Mouse (Mus musculus) v-Abl transformed pro-B cells (cell line): ENCODE measurements around the gene Mogat2.

Experiments used
- in situ Hi-C, 2 experiments: fragments of 400-800 bp; cut with MboI; formaldehyde crosslinking; loops; one replicate each; pipeline ENCODE4 v1.15.1; 2025; ENCODE audit not compliant: unreplicated experiment in 2 of 2

Mogat2 gene

GRCm38 (mm10) chr7:99242097-99242496, 3.7 kb upstream of the Mogat2 start:
- in situ Hi-C loops: loop anchor here in 1 of 2 experiments (10.0 kb wide), 2 partner anchors 123 to 213 kb away; no protein-coding TSS in a partner anchor

- in situ Hi-C loops: no loop called here
Measured at GRCm38 (mm10) chr7:99236888-99237660, 1.3 kb downstream of the Mogat2 start.

DNA sequence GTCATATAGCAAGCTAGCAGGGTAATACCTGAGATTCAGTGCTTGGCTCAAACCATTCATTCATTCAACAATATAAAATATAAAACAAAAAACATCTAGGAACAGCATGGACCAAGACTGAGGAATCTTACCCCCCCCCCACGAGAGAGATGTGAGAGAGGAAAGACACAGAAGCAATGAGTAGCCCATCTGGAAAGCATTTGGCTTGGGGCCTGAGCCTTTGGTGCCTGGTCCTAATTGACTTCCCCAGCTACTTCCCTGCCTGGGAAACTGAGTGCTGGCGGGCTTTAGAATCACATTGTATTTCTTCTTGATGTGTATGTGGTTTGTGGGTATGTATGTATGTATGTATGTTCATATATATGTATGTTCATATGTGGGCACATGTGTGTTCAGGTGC, 2.8 kb downstream of the Mogat2 start:
- in situ Hi-C loops: no loop called here

- in situ Hi-C loops: no loop called here
Measured at GRCm38 (mm10) chr7:99234916-99235315, 3.5 kb downstream of the Mogat2 start.

- in situ Hi-C loops: no loop called here
Measured at GRCm38 (mm10) chr7:99232571-99232970, 5.8 kb downstream of the Mogat2 start.

- in situ Hi-C loops: no loop called here
Measured at GRCm38 (mm10) chr7:99230061-99230747, 8.2 kb downstream of the Mogat2 start.

DNA sequence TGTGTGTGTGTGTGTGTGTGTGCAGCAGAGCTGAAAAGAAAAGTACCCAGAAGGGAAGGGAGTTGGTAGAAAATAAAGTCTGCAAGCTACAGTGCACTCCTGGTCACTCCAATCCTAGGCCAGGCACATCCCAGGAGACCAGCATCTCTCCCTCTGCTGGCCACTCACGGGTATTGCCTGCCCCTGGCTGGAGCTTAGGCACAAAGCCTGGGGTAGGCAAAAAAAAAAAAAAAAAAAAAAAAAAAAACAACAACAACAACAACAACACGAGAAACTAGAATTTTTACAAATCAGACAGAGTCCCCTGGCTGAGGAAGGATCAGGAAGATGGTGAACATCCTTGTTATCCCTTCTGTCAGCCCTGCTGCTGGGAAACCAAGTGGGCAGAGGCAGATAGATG, 9.0 kb downstream of the Mogat2 start:
- in situ Hi-C loops: loop anchor here in 1 of 2 experiments (10.0 kb wide), 1 partner anchor 225 kb away; no protein-coding TSS in a partner anchor

DNA sequence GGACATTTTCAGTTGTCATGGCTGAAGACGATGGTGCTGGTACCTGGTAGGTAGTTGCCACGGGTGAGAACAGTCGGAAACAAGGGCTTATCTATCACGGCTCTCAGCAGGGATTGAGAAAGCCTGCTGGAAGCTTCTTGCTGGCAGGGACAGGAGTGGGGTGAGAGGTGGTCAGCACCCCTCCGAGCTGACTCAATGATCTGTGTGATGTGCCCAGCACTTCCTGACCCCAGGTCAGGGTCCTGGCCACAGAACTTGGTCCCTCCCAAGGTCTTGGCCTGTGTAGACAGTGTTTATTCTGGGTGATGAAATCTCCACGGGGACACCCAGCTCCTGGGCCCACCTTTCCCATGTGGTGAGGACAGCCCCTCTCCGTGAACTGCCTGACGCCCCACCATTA, 9.6 kb downstream of the Mogat2 start:
- in situ Hi-C loops: loop anchor here in 1 of 2 experiments (10.0 kb wide), 1 partner anchor 226 kb away; no protein-coding TSS in a partner anchor

DNA sequence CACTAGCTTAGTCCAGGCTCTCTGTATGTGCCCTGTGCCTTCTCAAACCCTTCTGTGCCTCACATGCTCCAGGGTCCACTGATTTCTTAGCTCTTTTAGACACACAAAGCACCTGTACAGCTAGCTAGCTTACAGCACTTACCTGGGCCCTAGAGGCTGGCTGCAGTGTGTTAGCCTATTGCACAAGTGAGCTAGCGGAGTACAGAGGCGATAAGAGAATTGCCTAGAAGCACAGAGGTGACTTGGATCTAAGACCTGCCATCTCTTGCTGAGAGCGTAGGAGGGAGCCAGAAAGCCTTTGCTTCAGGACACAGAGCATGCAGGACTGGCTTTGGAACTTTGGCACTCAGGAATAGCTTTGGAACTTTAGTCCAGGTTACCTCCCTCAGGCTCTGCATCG, 11.2 kb downstream of the Mogat2 start:
- in situ Hi-C loops: loop anchor here in 1 of 2 experiments (10.0 kb wide), 1 partner anchor 228 kb away; no protein-coding TSS in a partner anchor

DNA sequence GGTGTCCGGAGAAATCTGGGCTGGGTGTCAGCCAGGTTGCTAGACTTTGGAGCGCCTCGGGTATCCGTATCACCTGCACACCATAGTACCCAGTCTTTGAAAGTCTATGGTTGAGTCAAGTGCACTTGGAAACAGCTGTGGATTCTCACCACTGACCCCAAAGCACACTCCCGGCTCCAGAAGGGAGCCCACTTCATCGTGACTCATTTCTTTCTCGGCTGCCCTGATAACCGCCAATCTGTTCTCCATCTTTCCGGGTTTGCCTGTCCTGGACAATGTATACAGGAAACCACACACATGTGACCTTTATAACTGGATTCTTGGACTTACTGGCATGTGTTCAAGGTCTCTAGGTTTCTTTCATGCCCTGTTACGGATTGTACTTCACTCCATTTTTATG, 11.8 kb downstream of the Mogat2 start:
- in situ Hi-C loops: loop anchor here in 1 of 2 experiments (10.0 kb wide), 1 partner anchor 228 kb away; no protein-coding TSS in a partner anchor

- in situ Hi-C loops: loop anchor here in 1 of 2 experiments (10.0 kb wide), 1 partner anchor 229 kb away; no protein-coding TSS in a partner anchor
Measured at GRCm38 (mm10) chr7:99225421-99225820, 13.0 kb downstream of the Mogat2 start.

- in situ Hi-C loops: loop anchor here in 1 of 2 experiments (10.0 kb wide), 1 partner anchor 230 kb away; no protein-coding TSS in a partner anchor
Measured at GRCm38 (mm10) chr7:99224648-99225190, 13.7 kb downstream of the Mogat2 start.

- in situ Hi-C loops: loop anchor here in 1 of 2 experiments (10.0 kb wide), 1 partner anchor 231 kb away; no protein-coding TSS in a partner anchor
Measured at GRCm38 (mm10) chr7:99224225-99224624, 14.2 kb downstream of the Mogat2 start.

- in situ Hi-C loops: no loop called here
Measured at GRCm38 (mm10) chr7:99217338-99218074, 20.9 kb downstream of the Mogat2 start.

GRCm38 (mm10) chr7:99215347-99215855, 23.0 kb downstream of the Mogat2 start:
- in situ Hi-C loops: no loop called here

DNA sequence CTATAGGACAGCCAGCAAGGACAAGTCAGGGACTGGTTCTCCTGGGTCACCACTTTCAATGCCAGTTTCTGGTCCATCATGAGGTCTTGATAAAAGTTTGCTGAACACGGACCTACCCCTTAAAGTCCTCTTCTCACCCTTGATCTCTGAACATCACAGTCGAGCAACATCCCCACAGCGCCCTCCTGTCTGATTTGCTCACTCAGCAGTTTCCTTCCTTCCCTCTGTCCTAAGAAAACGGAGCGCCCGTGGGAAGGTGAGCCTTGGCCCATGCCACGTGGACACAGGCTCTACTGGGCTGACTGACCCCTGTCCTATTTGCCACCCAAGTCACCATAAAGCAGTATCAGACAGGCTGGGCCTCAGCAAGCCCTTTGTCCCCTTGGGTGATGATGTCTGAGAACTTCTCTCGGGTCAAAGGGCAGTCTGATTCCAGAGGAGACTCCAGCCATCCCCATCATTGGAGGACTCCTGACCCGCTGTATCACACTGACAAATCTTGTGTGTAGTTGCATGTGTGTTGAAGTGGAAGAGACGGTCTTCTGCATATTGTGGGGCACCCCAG, 23.7 kb downstream of the Mogat2 start:
- in situ Hi-C loops: no loop called here

GRCm38 (mm10) chr7:99213686-99214085, 24.7 kb downstream of the Mogat2 start:
- in situ Hi-C loops: no loop called here

GRCm38 (mm10) chr7:99213056-99213455, 25.4 kb downstream of the Mogat2 start:
- in situ Hi-C loops: no loop called here

DNA sequence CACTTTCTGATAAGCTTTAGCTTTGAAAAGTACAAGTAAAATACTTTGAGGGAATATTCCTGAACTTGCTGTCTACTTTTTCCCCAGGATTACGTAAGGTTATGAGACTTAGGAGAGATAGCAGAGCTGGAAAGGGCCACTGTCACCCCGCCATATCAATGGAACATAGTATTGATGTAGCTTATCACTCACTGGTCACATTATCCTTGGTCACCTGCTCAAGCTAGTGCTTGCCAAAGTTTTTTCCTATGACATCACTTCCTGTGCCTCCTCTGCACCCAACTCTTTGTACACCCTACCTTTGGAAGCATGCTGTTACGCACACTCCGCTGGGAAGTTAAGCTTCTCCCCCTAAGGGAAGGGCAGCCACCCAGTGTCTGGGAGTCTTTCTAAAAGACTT, 29.7 kb downstream of the Mogat2 start:
- in situ Hi-C loops: no loop called here

DNA sequence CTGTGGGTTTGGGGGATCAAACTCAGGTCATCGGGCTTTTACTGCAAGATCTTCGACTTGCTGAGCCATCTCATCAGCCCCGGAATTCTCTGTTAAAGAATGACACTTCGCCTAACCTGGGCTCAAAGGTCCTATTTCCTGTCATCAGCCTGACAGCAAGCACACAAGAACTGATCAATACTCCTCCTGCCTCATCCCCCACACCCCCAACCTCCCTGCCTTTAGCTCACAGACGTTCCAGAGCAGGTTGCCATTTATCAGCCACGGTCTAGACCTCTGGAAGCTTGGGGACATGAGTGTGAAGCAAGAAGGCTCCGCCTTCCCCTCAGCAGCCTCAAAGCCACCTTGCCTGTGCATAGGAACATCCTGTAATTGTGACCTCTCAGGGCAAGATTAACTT, 32.1 kb downstream of the Mogat2 start:
- in situ Hi-C loops: no loop called here
